Mouse (Mus musculus) midbrain, embryonic 10.5 days (tissue): Measurements from ENCODE around the gene Trappc3. TPM values are rescaled to one million over a fixed set of nuclear protein-coding genes. Genes with fewer than 3 reads are reported as not detected.

Experiments
- DNase-seq: peaks from one replicate; pipeline ENCODE4 v3.0.0-alpha.2; 2017; ENCODE audit warnings: low spot score
- H3K27ac ChIP-seq: fragments of 300-500 bp; sonication (generic); replicated peaks from 2 replicates; pipeline ENCODE4 v1.5.1; 2016; ENCODE audit warnings: mild to moderate bottlenecking
- H3K27me3 ChIP-seq: fragments of 300-500 bp; sonication (generic); 2 replicates; pipeline ENCODE4 v1.6.1; 2016; ENCODE audit warnings: low read depth, mild to moderate bottlenecking; ENCODE audit not compliant: poor library complexity, severe bottlenecking
- H3K36me3 ChIP-seq: fragments of 300-500 bp; sonication (generic); 2 replicates; pipeline ENCODE4 v1.6.1; 2016; ENCODE audit warnings: mild to moderate bottlenecking, moderate library complexity
- H3K4me1 ChIP-seq: fragments of 300-500 bp; sonication (generic); 2 replicates; pipeline ENCODE4 v1.6.1; 2016
- H3K4me3 ChIP-seq: fragments of 300-500 bp; sonication (generic); 2 replicates; pipeline ENCODE4 v1.5.1; 2016; ENCODE audit warnings: mild to moderate bottlenecking, moderate library complexity
- H3K9me3 ChIP-seq: fragments of 300-500 bp; sonication (generic); replicated peaks from 2 replicates; pipeline ENCODE4 v1.6.1; 2016; ENCODE audit warnings: mild to moderate bottlenecking
- WGBS: fragments of 180-500 bp; shearing (Covaris S2); methylation state at CpG from one replicate; pipeline ENCODE4 v1.1.7; 2016; 5-methylcytosine and 5-hydroxymethylcytosine counted together
- polyA plus RNA-seq: library from polyadenylated mRNA; unstranded; fragments of >200 nt; fragmentation: Nextera tagmentation; extraction: Ambion mirVana; gene quantifications from 2 replicates; pipeline ENCODE4 v1.2.1, GENCODE M21; 2016

Trappc3 gene
- polyA plus RNA-seq, 1 experiment from 2014 or later: 85.2 TPM

GRCm38 (mm10) chr4:126275081-126275480 is 13.0 kb downstream of the Trappc3 start:
- Histone ChIP-seq H3K4me3 (no peak overlapping the region), H3K9me3 (no peaks in the 10 kb centered on the region), H3K27me3 (0 out of 2 replicates have a peak, but pooled peaks cover 8% of the 10 kb centered on the region), H3K27ac (no peak overlapping the region), H3K36me3 (peaks cover 44% of the 10 kb centered on the region), H3K4me1 (peaks cover 14% of the 10 kb centered on the region)
- DNase-seq: no peak
- WGBS: 88% methylated on average over 4 of the region's 4 CpGs

DNA sequence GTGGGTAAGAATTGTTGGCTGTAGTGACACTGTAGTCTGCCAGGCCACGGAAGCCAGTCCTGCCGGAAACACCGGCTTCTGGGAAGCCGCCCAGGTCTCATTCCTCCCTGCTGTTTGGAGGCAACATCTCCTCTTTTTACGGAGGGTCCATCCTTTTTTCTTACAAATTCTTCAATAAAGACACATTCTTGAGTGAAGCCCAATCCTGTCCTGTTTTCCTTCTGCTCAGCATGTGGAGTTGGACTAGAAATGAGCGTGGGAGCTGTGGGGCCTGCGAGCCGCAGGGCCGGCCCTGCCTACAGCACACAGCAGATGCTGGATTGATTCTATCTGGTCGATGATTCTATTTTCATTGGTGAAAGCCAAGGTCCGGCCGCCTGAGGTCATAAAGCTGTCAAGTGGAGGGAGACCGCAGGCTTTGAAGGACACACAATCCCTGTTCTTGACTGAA is 13.6 kb downstream of the Trappc3 start:
- no peak overlapping the region for H3K27ac ChIP-seq
- 92% methylated on average over 13 of the region's 13 CpGs for WGBS
- H3K27me3 ChIP-seq: 0 out of 2 replicates have a peak, but pooled peaks cover 8% of the 10 kb centered on the region
- H3K4me3 ChIP-seq: no peak overlapping the region
- H3K36me3 ChIP-seq: peaks cover 44% of the 10 kb centered on the region
- H3K9me3 ChIP-seq: no peaks in the 10 kb centered on the region
- DNase-seq: no peak
- H3K4me1 ChIP-seq: peaks cover 14% of the 10 kb centered on the region

GRCm38 (mm10) chr4:126277906-126278564 is 15.9 kb downstream of the Trappc3 start:
- Histone ChIP-seq H3K4me3 (peak overlapping the region; percentile 26), H3K9me3 (no peaks in the 10 kb centered on the region), H3K27ac (0 out of 2 replicates have a peak overlapping the region, but pooled peaks have one; percentile 46), H3K27me3 (peaks cover 9% of the 10 kb centered on the region; the same call in 1 of the 2 replicates), H3K4me1 (peaks cover 23% of the 10 kb centered on the region), H3K36me3 (peaks cover 34% of the 10 kb centered on the region)
- 11% methylated on average over 13 of the region's 13 CpGs for WGBS
- peak; percentile 54 for DNase-seq

GRCm38 (mm10) chr4:126278565-126278915 is 16.4 kb downstream of the Trappc3 start:
- Histone ChIP-seq H3K36me3 (peaks cover 29% of the 10 kb centered on the region), H3K4me1 (peaks cover 23% of the 10 kb centered on the region), H3K27ac (0 out of 2 replicates have a peak overlapping the region, but pooled peaks have one; percentile 46), H3K9me3 (no peaks in the 10 kb centered on the region), H3K4me3 (no peak overlapping the region), H3K27me3 (peaks cover 14% of the 10 kb centered on the region; the same call in 1 of the 2 replicates)
- 36% methylated on average over 9 of the region's 9 CpGs for WGBS
- no peak for DNase-seq

- no peak for DNase-seq
- no peak overlapping the region for H3K4me3 ChIP-seq
- peaks cover 18% of the 10 kb centered on the region for H3K27me3 ChIP-seq
- H3K4me1 ChIP-seq: peaks cover 23% of the 10 kb centered on the region
- 0 out of 2 replicates have a peak overlapping the region, but pooled peaks have one; percentile 46 for H3K27ac ChIP-seq
- no peaks in the 10 kb centered on the region for H3K9me3 ChIP-seq
- H3K36me3 ChIP-seq: peaks cover 24% of the 10 kb centered on the region
- 62% methylated on average over 9 of the region's 9 CpGs for WGBS
Observed at GRCm38 (mm10) chr4:126278961-126279360, 16.8 kb downstream of the Trappc3 start.

DNA sequence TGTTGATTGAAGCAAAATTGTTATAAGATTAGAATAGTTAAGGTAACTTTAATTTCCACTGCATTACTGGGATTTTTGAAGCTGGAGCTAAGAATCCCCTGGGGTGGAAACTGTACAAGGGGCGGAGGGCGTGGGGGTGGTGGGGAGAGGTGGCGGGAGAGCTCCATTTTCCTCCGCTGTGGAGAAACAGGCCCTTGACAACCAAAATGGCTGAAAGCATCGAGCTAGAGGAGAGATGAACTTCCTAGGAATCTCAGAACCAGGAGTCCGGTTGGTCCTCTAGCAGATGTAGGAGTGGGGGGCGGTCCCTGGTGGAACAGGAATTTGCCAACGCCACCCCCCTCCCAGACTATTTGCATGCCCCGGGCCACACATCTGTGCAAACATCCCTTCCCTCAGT is 19.6 kb downstream of the Trappc3 start:
- Histone ChIP-seq H3K36me3 (no peaks in the 10 kb centered on the region), H3K27me3 (peaks cover 45% of the 10 kb centered on the region), H3K4me1 (peaks cover 31% of the 10 kb centered on the region), H3K4me3 (no peak overlapping the region), H3K27ac (no peak overlapping the region), H3K9me3 (no peaks in the 10 kb centered on the region; the same call in 1 of the 2 replicates)
- no peak for DNase-seq
- 66% methylated on average over 9 of the region's 9 CpGs for WGBS

DNA sequence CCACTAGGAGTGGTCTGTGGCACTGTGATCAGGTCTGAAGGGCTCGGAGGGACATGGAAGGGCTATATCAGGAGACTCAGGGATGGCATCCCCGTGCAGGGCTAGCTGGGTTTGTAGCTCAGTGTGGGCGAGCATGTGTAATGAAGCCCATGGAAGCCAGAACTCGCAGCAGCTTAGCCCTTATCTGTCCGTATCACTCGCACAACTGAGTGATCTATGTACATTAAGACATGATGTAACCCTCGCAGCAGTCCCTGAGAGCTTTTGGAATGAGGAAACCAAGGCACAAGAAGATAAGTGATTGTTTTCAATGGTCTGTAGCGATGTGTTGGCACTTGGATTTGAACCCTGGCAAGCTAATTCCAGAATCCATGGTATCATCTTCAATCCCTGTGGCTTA is 21.5 kb downstream of the Trappc3 start:
- 86% methylated on average over 8 of the region's 8 CpGs for WGBS
- no peak overlapping the region for H3K4me3 ChIP-seq
- no peaks in the 10 kb centered on the region for H3K36me3 ChIP-seq
- no peak overlapping the region for H3K27ac ChIP-seq
- no peaks in the 10 kb centered on the region; the same call in 1 of the 2 replicates for H3K9me3 ChIP-seq
- H3K4me1 ChIP-seq: peaks cover 38% of the 10 kb centered on the region
- no peak for DNase-seq
- H3K27me3 ChIP-seq: peaks cover 60% of the 10 kb centered on the region

DNA sequence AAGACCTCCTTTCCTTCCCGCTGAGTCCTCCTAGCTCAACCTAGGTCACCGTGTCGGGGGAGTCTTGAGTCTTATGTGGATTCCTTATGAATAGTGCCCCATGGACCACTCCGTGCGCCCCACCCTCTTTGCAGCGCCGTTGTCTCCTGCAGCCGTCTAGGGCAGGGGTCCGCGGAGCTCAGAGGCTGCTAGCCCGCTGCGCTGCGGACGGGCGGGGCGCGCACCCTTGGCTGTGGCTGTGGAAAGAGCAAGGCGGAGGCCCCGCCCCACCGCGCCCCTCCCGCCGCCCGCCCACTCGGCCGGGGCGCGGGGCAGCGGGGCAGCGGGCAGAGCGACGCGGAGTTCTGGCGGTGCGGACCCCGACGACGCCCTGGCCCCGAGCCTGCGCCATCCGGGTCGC is 24.4 kb downstream of the Trappc3 start, which contains the start of gene Col8a2:
Gene Col8a2 (plus strand): TSS at position 302 of the 400 bp plus-strand sequence.
- DNase-seq: no peak
- Histone ChIP-seq H3K27ac (peak within 1 kb of the TSS; percentile 59; the same call in 1 of the 2 replicates), H3K9me3 (no peaks in the 10 kb centered on the region; the same call in 1 of the 2 replicates), H3K36me3 (no peaks in the 10 kb centered on the region), H3K4me1 (peaks cover 38% of the 10 kb centered on the region), H3K27me3 (peaks cover 82% of the 10 kb centered on the region), H3K4me3 (peak within 1 kb of the TSS; percentile 48)
- WGBS: 2% methylated on average over 42 of the region's 42 CpGs

GRCm38 (mm10) chr4:126287302-126287995 is 25.3 kb downstream of the Trappc3 start:
- H3K4me3 ChIP-seq: peak overlapping the region; percentile 48; the same call in 1 of the 2 replicates
- no peaks in the 10 kb centered on the region; the same call in 1 of the 2 replicates for H3K9me3 ChIP-seq
- DNase-seq: no peak
- H3K4me1 ChIP-seq: peaks cover 33% of the 10 kb centered on the region
- 39% methylated on average over 11 of the region's 11 CpGs for WGBS
- peaks cover 82% of the 10 kb centered on the region for H3K27me3 ChIP-seq
- no peak overlapping the region for H3K27ac ChIP-seq
- H3K36me3 ChIP-seq: no peaks in the 10 kb centered on the region

GRCm38 (mm10) chr4:126288085-126288666 is 26.1 kb downstream of the Trappc3 start:
- no peaks in the 10 kb centered on the region; the same call in 1 of the 2 replicates for H3K9me3 ChIP-seq
- peaks cover 33% of the 10 kb centered on the region for H3K4me1 ChIP-seq
- no peak for DNase-seq
- H3K27me3 ChIP-seq: peaks cover 85% of the 10 kb centered on the region
- no peak overlapping the region for H3K4me3 ChIP-seq
- 40% methylated on average over 17 of the region's 17 CpGs for WGBS
- H3K36me3 ChIP-seq: no peaks in the 10 kb centered on the region
- no peak overlapping the region for H3K27ac ChIP-seq

DNA sequence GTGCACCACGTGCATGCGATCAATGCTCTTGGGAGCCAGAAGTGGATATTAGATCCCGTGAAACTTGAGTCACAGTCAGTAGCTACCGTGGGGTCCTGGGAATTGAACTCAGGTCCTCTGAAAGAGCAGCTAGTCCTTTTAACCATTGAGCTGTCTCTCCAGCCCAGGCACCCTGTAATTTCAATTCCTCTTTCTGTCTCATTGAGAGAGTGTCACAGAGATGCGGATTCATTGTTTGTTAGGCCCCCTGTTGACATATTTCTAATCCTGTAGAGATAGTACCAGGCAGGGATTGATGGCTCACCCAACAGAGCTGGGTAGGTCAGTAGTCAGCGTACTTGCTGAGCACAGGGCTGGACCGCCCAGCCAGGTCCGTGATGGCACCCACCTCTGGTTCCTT is 28.2 kb downstream of the Trappc3 start:
- Histone ChIP-seq H3K27me3 (peaks cover 80% of the 10 kb centered on the region), H3K36me3 (no peaks in the 10 kb centered on the region), H3K4me3 (no peak overlapping the region), H3K27ac (no peak overlapping the region), H3K4me1 (peaks cover 30% of the 10 kb centered on the region), H3K9me3 (no peaks in the 10 kb centered on the region; the same call in 1 of the 2 replicates)
- no peak for DNase-seq
- 82% methylated on average over 8 of the region's 8 CpGs for WGBS

DNA sequence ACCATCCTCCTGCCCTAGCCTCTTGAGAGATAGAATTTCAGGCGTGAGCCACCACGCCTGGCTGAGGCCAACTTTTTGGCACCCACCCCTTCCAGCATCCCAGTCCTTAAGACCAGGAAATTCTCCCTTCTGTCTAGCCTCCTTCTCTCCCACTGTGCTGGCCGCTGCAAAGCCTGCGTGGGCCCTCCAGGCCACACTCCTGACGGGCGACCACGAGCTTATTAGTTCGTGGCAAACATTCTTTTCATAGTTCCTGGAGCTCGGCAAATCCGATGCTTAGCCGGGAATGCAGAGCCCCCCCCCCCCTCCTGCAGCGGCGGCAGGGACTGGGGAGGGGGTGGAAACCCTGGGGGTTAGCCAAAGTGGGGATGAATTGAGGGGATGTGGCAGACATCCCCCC is 29.1 kb downstream of the Trappc3 start:
- no peak overlapping the region for H3K4me3 ChIP-seq
- peaks cover 80% of the 10 kb centered on the region for H3K27me3 ChIP-seq
- H3K36me3 ChIP-seq: no peaks in the 10 kb centered on the region
- H3K27ac ChIP-seq: no peak overlapping the region; the same call in 1 of the 2 replicates
- H3K4me1 ChIP-seq: peaks cover 31% of the 10 kb centered on the region
- H3K9me3 ChIP-seq: no peaks in the 10 kb centered on the region
- no peak for DNase-seq
- WGBS: 29% methylated on average over 13 of the region's 13 CpGs
